Mouse (Mus musculus): ENCODE measurements around the gene Ccp110. TPM values are rescaled to one million over a fixed set of nuclear protein-coding genes. Genes with fewer than 3 reads are reported as not detected.

The Ccp110 gene
- polyA plus RNA-seq (2014; fragmentation: Nextera tagmentation; extraction: Ambion mirVana), result 23.7 and 24.5 TPM in 2 replicates

- Histone ChIP-seq H3K9me3 (ENCODE audit: control insufficient read depth, low read length) (no peaks in the 10 kb centered on the region), H3K27me3 (ENCODE audit: control insufficient read depth, insufficient read depth, low read length) (no peaks in the 10 kb centered on the region), H3K4me3 (ENCODE audit: low read depth, low read length) (peak within 1 kb of the TSS; percentile 78), H3K27ac (ENCODE audit: low read depth, low read length) (peak within 1 kb of the TSS; percentile 54), H3K4me2 (replicated peaks; ENCODE audit: low read depth, low read length) (peak within 1 kb of the TSS; percentile 60), H3K4me1 (replicated peaks; ENCODE audit: control insufficient read depth, insufficient read depth, low read length) (no peaks in the 10 kb centered on the region), H3K36me3 (ENCODE audit: control insufficient read depth, insufficient read depth, low read length) (no peaks in the 10 kb centered on the region), H3K9ac (ENCODE audit: low read depth, low read length) (peak within 1 kb of the TSS; percentile 74)
- WGBS, result 1% methylated on average over 48 of the region's 48 CpGs
- ATAC-seq (ENCODE audit: low FRiP score), result peak; percentile 97
- peak; percentile 97 for DNase-seq (ENCODE audit: low spot score)
Measured at GRCm38 (mm10) chr7:118712228-118713173, at the start of gene Ccp110. TSS of gene Ccp110 (plus strand) at chr7:118712552.

- ATAC-seq (ENCODE audit: low FRiP score) (no peak), DNase-seq (ENCODE audit: low spot score) (no peak)
- Histone ChIP-seq H3K9ac (ENCODE audit: low read depth, low read length) (no peak overlapping the region), H3K4me3 (ENCODE audit: low read depth, low read length) (no peak overlapping the region), H3K27me3 (ENCODE audit: control insufficient read depth, insufficient read depth, low read length) (no peaks in the 10 kb centered on the region), H3K36me3 (ENCODE audit: control insufficient read depth, insufficient read depth, low read length) (no peaks in the 10 kb centered on the region), H3K9me3 (ENCODE audit: control insufficient read depth, low read length) (no peaks in the 10 kb centered on the region; the same call in 1 of the 2 replicates), H3K27ac (ENCODE audit: low read depth, low read length) (no peak overlapping the region), H3K4me1 (replicated peaks; ENCODE audit: control insufficient read depth, insufficient read depth, low read length) (no peaks in the 10 kb centered on the region), H3K4me2 (replicated peaks; ENCODE audit: low read depth, low read length) (no peak overlapping the region)
- 93% methylated on average over 2 of the region's 2 CpGs for WGBS
Measured at GRCm38 (mm10) chr7:118667773-118668172, 44.6 kb upstream of the Ccp110 start.

GRCm38 (mm10) chr7:118670142-118670541 lies 42.2 kb upstream of the Ccp110 start:
- Histone ChIP-seq H3K9me3 (ENCODE audit: control insufficient read depth, low read length) (no peaks in the 10 kb centered on the region), H3K4me1 (replicated peaks; ENCODE audit: control insufficient read depth, insufficient read depth, low read length) (no peaks in the 10 kb centered on the region), H3K4me2 (replicated peaks; ENCODE audit: low read depth, low read length) (no peak overlapping the region), H3K4me3 (ENCODE audit: low read depth, low read length) (no peak overlapping the region), H3K27ac (ENCODE audit: low read depth, low read length) (no peak overlapping the region), H3K9ac (ENCODE audit: low read depth, low read length) (no peak overlapping the region), H3K27me3 (ENCODE audit: control insufficient read depth, insufficient read depth, low read length) (no peaks in the 10 kb centered on the region), H3K36me3 (ENCODE audit: control insufficient read depth, insufficient read depth, low read length) (no peaks in the 10 kb centered on the region)
- ATAC-seq (ENCODE audit: low FRiP score) (no peak), DNase-seq (ENCODE audit: low spot score) (no peak)
- WGBS, result 63% methylated on average over 4 of the region's 4 CpGs

GRCm38 (mm10) chr7:118676826-118677225 lies 35.5 kb upstream of the Ccp110 start:
- no peak for DNase-seq (ENCODE audit: low spot score)
- Histone ChIP-seq H3K27me3 (ENCODE audit: control insufficient read depth, insufficient read depth, low read length) (no peaks in the 10 kb centered on the region), H3K9me3 (ENCODE audit: control insufficient read depth, low read length) (no peaks in the 10 kb centered on the region), H3K4me1 (replicated peaks; ENCODE audit: control insufficient read depth, insufficient read depth, low read length) (no peaks in the 10 kb centered on the region), H3K36me3 (ENCODE audit: control insufficient read depth, insufficient read depth, low read length) (no peaks in the 10 kb centered on the region), H3K27ac (ENCODE audit: low read depth, low read length) (no peak overlapping the region), H3K4me3 (ENCODE audit: low read depth, low read length) (no peak overlapping the region), H3K9ac (ENCODE audit: low read depth, low read length) (no peak overlapping the region), H3K4me2 (replicated peaks; ENCODE audit: low read depth, low read length) (no peak overlapping the region)
- ATAC-seq (ENCODE audit: low FRiP score), result no peak
- 92% methylated on average over 4 of the region's 4 CpGs for WGBS

GRCm38 (mm10) chr7:118688199-118688598 lies 24.2 kb upstream of the Ccp110 start:
- ATAC-seq (ENCODE audit: low FRiP score) (peak; percentile 33; the same call in 1 of the 2 replicates), DNase-seq (ENCODE audit: low spot score) (peak; percentile 91)
- no peaks in the 10 kb centered on the region for H3K4me1 ChIP-seq (replicated peaks; ENCODE audit: control insufficient read depth, insufficient read depth, low read length)
- H3K27ac ChIP-seq (ENCODE audit: low read depth, low read length), result no peak overlapping the region
- no peak overlapping the region for H3K4me3 ChIP-seq (ENCODE audit: low read depth, low read length)
- no peak overlapping the region for H3K4me2 ChIP-seq (replicated peaks; ENCODE audit: low read depth, low read length)
- WGBS, result 27% methylated on average over 5 of the region's 5 CpGs
- H3K36me3 ChIP-seq (ENCODE audit: control insufficient read depth, insufficient read depth, low read length), result peaks cover 7% of the 10 kb centered on the region
- no peaks in the 10 kb centered on the region for H3K9me3 ChIP-seq (ENCODE audit: control insufficient read depth, low read length)
- no peaks in the 10 kb centered on the region for H3K27me3 ChIP-seq (ENCODE audit: control insufficient read depth, insufficient read depth, low read length)
- no peak overlapping the region for H3K9ac ChIP-seq (ENCODE audit: low read depth, low read length)

GRCm38 (mm10) chr7:118689088-118689487 lies 23.3 kb upstream of the Ccp110 start:
- no peaks in the 10 kb centered on the region for H3K27me3 ChIP-seq (ENCODE audit: control insufficient read depth, insufficient read depth, low read length)
- H3K4me3 ChIP-seq (ENCODE audit: low read depth, low read length), result no peak overlapping the region
- no peaks in the 10 kb centered on the region for H3K9me3 ChIP-seq (ENCODE audit: control insufficient read depth, low read length)
- no peaks in the 10 kb centered on the region for H3K4me1 ChIP-seq (replicated peaks; ENCODE audit: control insufficient read depth, insufficient read depth, low read length)
- H3K4me2 ChIP-seq (replicated peaks; ENCODE audit: low read depth, low read length), result no peak overlapping the region
- no peak overlapping the region for H3K27ac ChIP-seq (ENCODE audit: low read depth, low read length)
- DNase-seq (ENCODE audit: low spot score) (no peak), ATAC-seq (ENCODE audit: low FRiP score) (no peak)
- H3K36me3 ChIP-seq (ENCODE audit: control insufficient read depth, insufficient read depth, low read length), result peaks cover 8% of the 10 kb centered on the region
- no peak overlapping the region for H3K9ac ChIP-seq (ENCODE audit: low read depth, low read length)
- WGBS, result 92% methylated on average over 7 of the region's 7 CpGs

GRCm38 (mm10) chr7:118691287-118691686 lies 21.1 kb upstream of the Ccp110 start:
- Histone ChIP-seq H3K27ac (ENCODE audit: low read depth, low read length) (no peak overlapping the region), H3K9me3 (ENCODE audit: control insufficient read depth, low read length) (no peaks in the 10 kb centered on the region), H3K4me2 (replicated peaks; ENCODE audit: low read depth, low read length) (no peak overlapping the region), H3K4me1 (replicated peaks; ENCODE audit: control insufficient read depth, insufficient read depth, low read length) (no peaks in the 10 kb centered on the region), H3K27me3 (ENCODE audit: control insufficient read depth, insufficient read depth, low read length) (no peaks in the 10 kb centered on the region), H3K9ac (ENCODE audit: low read depth, low read length) (no peak overlapping the region), H3K36me3 (ENCODE audit: control insufficient read depth, insufficient read depth, low read length) (peaks cover 10% of the 10 kb centered on the region), H3K4me3 (ENCODE audit: low read depth, low read length) (no peak overlapping the region)
- WGBS, result 90% methylated on average over 2 of the region's 2 CpGs
- DNase-seq (ENCODE audit: low spot score), result no peak
- ATAC-seq (ENCODE audit: low FRiP score), result no peak

GRCm38 (mm10) chr7:118696146-118696545 lies 16.2 kb upstream of the Ccp110 start:
- 95% methylated on average over 6 of the region's 6 CpGs for WGBS
- no peaks in the 10 kb centered on the region for H3K27me3 ChIP-seq (ENCODE audit: control insufficient read depth, insufficient read depth, low read length)
- H3K4me1 ChIP-seq (replicated peaks; ENCODE audit: control insufficient read depth, insufficient read depth, low read length), result no peaks in the 10 kb centered on the region
- no peak overlapping the region for H3K27ac ChIP-seq (ENCODE audit: low read depth, low read length)
- DNase-seq (ENCODE audit: low spot score) (no peak), ATAC-seq (ENCODE audit: low FRiP score) (no peak)
- H3K9ac ChIP-seq (ENCODE audit: low read depth, low read length), result no peak overlapping the region
- H3K9me3 ChIP-seq (ENCODE audit: control insufficient read depth, low read length), result no peaks in the 10 kb centered on the region
- peaks cover 8% of the 10 kb centered on the region; the same call in 1 of the 2 replicates for H3K36me3 ChIP-seq (ENCODE audit: control insufficient read depth, insufficient read depth, low read length)
- H3K4me2 ChIP-seq (replicated peaks; ENCODE audit: low read depth, low read length), result no peak overlapping the region
- H3K4me3 ChIP-seq (ENCODE audit: low read depth, low read length), result no peak overlapping the region

- Histone ChIP-seq H3K36me3 (ENCODE audit: control insufficient read depth, insufficient read depth, low read length) (0 out of 2 replicates have a peak, but pooled peaks cover 5% of the 10 kb centered on the region), H3K9ac (ENCODE audit: low read depth, low read length) (no peak overlapping the region), H3K9me3 (ENCODE audit: control insufficient read depth, low read length) (no peaks in the 10 kb centered on the region), H3K27me3 (ENCODE audit: control insufficient read depth, insufficient read depth, low read length) (no peaks in the 10 kb centered on the region), H3K4me1 (replicated peaks; ENCODE audit: control insufficient read depth, insufficient read depth, low read length) (no peaks in the 10 kb centered on the region), H3K4me2 (replicated peaks; ENCODE audit: low read depth, low read length) (no peak overlapping the region), H3K4me3 (ENCODE audit: low read depth, low read length) (no peak overlapping the region), H3K27ac (ENCODE audit: low read depth, low read length) (no peak overlapping the region)
- DNase-seq (ENCODE audit: low spot score) (no peak), ATAC-seq (ENCODE audit: low FRiP score) (no peak)
- 86% methylated on average over 4 of the region's 4 CpGs for WGBS
Measured at GRCm38 (mm10) chr7:118697168-118697567, 15.2 kb upstream of the Ccp110 start.

Data from hindbrain, embryonic 11.5 days (tissue).